Mouse (Mus musculus) spleen, embryonic (tissue): ENCODE measurements around the gene Apbb1ip.
"Not testable (repeated sequence)": the region's sequence is repeated elsewhere in the genome, so short reads cannot be mapped to it uniquely, and the experiment has no call there.

ENCODE experiments used
- CTCF ChIA-PET: fragments of 350-600 bp; sonication (Branson Sonifier 250); formaldehyde crosslinking; loops from one replicate; lab custom pipeline; 2022; lab: Charles Lee

The Apbb1ip gene

GRCm38 (mm10) chr2:22811466-22811865 is 37.6 kb downstream of the Apbb1ip start:
- CTCF ChIA-PET, result interaction anchor here (0.7 kb wide), 1 partner anchor 30 kb away, joined by 9 read pairs; no protein-coding TSS in a partner anchor

GRCm38 (mm10) chr2:22813921-22814320 is 40.0 kb downstream of the Apbb1ip start:
- CTCF ChIA-PET, result no interaction called here

GRCm38 (mm10) chr2:22815674-22816073 is 41.8 kb downstream of the Apbb1ip start:
- CTCF ChIA-PET, result interaction anchor here (0.6 to 1.6 kb wide), 3 partner anchors 13 to 51 kb away, joined by 3 to 4 read pairs (median 3); no protein-coding TSS in a partner anchor

GRCm38 (mm10) chr2:22816231-22816630 is 42.3 kb downstream of the Apbb1ip start:
- CTCF ChIA-PET, result interaction anchor here (0.9 to 1.6 kb wide), 2 partner anchors 13 kb away, joined by 3 to 4 read pairs; no protein-coding TSS in a partner anchor

- CTCF ChIA-PET, result no interaction called here
Observed at GRCm38 (mm10) chr2:22822293-22822692, 48.4 kb downstream of the Apbb1ip start.

GRCm38 (mm10) chr2:22845514-22845913 is 71.6 kb downstream of the Apbb1ip start:
- CTCF ChIA-PET, result no interaction called here

GRCm38 (mm10) chr2:22851900-22852299 is 78.0 kb downstream of the Apbb1ip start:
- CTCF ChIA-PET, result no interaction called here

- CTCF ChIA-PET, result no interaction called here
Observed at GRCm38 (mm10) chr2:22857501-22857900, 83.6 kb downstream of the Apbb1ip start.

- CTCF ChIA-PET, result no interaction called here
Observed at GRCm38 (mm10) chr2:22862194-22862593, 88.3 kb downstream of the Apbb1ip start.

- CTCF ChIA-PET, result not testable (repeated sequence)
Observed at GRCm38 (mm10) chr2:22864394-22865037, 90.6 kb downstream of the Apbb1ip start.

GRCm38 (mm10) chr2:22865818-22866217 is 91.9 kb downstream of the Apbb1ip start:
- CTCF ChIA-PET, result no interaction called here

GRCm38 (mm10) chr2:22866894-22867424 is 93.1 kb downstream of the Apbb1ip start:
- CTCF ChIA-PET, result no interaction called here

- CTCF ChIA-PET, result interaction anchor here (0.7 to 0.8 kb wide), 3 partner anchors 94 to 277 kb away, joined by 3 to 6 read pairs (median 3); no protein-coding TSS in a partner anchor
Observed at GRCm38 (mm10) chr2:22873159-22873558, 99.3 kb downstream of the Apbb1ip start.

- CTCF ChIA-PET, result no interaction called here
Observed at GRCm38 (mm10) chr2:22874628-22875027, 100.7 kb downstream of the Apbb1ip start.

- CTCF ChIA-PET, result interaction anchor here (0.9 kb wide), 1 partner anchor 116 kb away, joined by 3 read pairs; no protein-coding TSS in a partner anchor
Observed at GRCm38 (mm10) chr2:22876614-22877013, 102.7 kb downstream of the Apbb1ip start.

GRCm38 (mm10) chr2:22878781-22879180 is 104.9 kb downstream of the Apbb1ip start:
- CTCF ChIA-PET, result interaction anchor here (0.7 kb wide), 1 partner anchor 211 kb away, joined by 17 read pairs; no protein-coding TSS in a partner anchor

GRCm38 (mm10) chr2:22880726-22881125 is 106.8 kb downstream of the Apbb1ip start:
- CTCF ChIA-PET, result not testable (repeated sequence)

- CTCF ChIA-PET, result no interaction called here
Observed at GRCm38 (mm10) chr2:22894932-22895281, 121.0 kb downstream of the Apbb1ip start.

GRCm38 (mm10) chr2:22895282-22896273 is 121.7 kb downstream of the Apbb1ip start, which contains the start of gene Pdss1:
Gene Pdss1, plus strand, starts transcription at chr2:22895522.
- CTCF ChIA-PET, result no interaction called here

- CTCF ChIA-PET, result no interaction called here
Observed at GRCm38 (mm10) chr2:22903947-22904346, 130.1 kb downstream of the Apbb1ip start.

GRCm38 (mm10) chr2:22914421-22914820 is 140.5 kb downstream of the Apbb1ip start:
- CTCF ChIA-PET, result no interaction called here

GRCm38 (mm10) chr2:22918651-22919050 is 144.8 kb downstream of the Apbb1ip start:
- CTCF ChIA-PET, result interaction anchor here (0.7 kb wide), 1 partner anchor 154 kb away, joined by 4 read pairs; no protein-coding TSS in a partner anchor
